Mouse (Mus musculus): ENCODE data around the gene Cpne9. TPM values are rescaled to one million over a fixed set of nuclear protein-coding genes. Genes with fewer than 3 reads are reported as not detected.

Cpne9 gene
- polyA plus RNA-seq, 1 experiment from 2014 or later = 5.5 TPM

GRCm38 (mm10) chr6:113353696-113354095 is 71.6 kb downstream of the Cpne9 start:
- no peak overlapping the region for H3K9ac ChIP-seq (replicated peaks; ENCODE audit: low read length)
- H3K27me3 ChIP-seq (ENCODE audit: control insufficient read depth, insufficient read depth, low read length) = no peaks in the 10 kb centered on the region
- no peak for DNase-seq
- no peaks in the 10 kb centered on the region for H3K4me1 ChIP-seq (ENCODE audit: control insufficient read depth, insufficient read depth, low read length)
- no peak overlapping the region for H3K4me2 ChIP-seq (ENCODE audit: low read length)
- no peaks in the 10 kb centered on the region for H3K36me3 ChIP-seq (ENCODE audit: control insufficient read depth, insufficient read depth, low read length)
- no peaks in the 10 kb centered on the region for H3K9me3 ChIP-seq (ENCODE audit: control insufficient read depth, low read length)
- ATAC-seq (ENCODE audit: low FRiP score, low TSS enrichment) = no peak
- WGBS = 77% methylated on average over 3 of the region's 3 CpGs
- H3K4me3 ChIP-seq (replicated peaks; ENCODE audit: low read depth, low read length) = no peak overlapping the region
- H3K27ac ChIP-seq (replicated peaks; ENCODE audit: low read depth, low read length) = no peak overlapping the region

Other genes starting within 250 kb of the Cpne9 start
- 48.3 and 50.0 TPM in 2 replicates for gene Thumpd3, start 236.1 kb upstream of the Cpne9 start, polyA plus RNA-seq (2014; fragmentation: Nextera tagmentation; extraction: Ambion mirVana)
- 57.0 and 57.9 TPM in 2 replicates for gene Setd5, start 204.9 kb upstream of the Cpne9 start, polyA plus RNA-seq (2014; fragmentation: Nextera tagmentation; extraction: Ambion mirVana)
- gene Lhfpl4, start 86.9 kb upstream of the Cpne9 start, polyA plus RNA-seq (2014; fragmentation: Nextera tagmentation; extraction: Ambion mirVana) = 21.7 and 31.3 TPM in 2 replicates
- 38.6 and 40.4 TPM in 2 replicates for gene Mtmr14, start 44.5 kb upstream of the Cpne9 start, polyA plus RNA-seq (2014; fragmentation: Nextera tagmentation; extraction: Ambion mirVana)
- gene Brpf1, start 24.8 kb downstream of the Cpne9 start, polyA plus RNA-seq (2014; fragmentation: Nextera tagmentation; extraction: Ambion mirVana) = 15.6 and 22.8 TPM in 2 replicates
- gene Ogg1, start 44.7 kb downstream of the Cpne9 start, polyA plus RNA-seq (2014; fragmentation: Nextera tagmentation; extraction: Ambion mirVana) = 9.2 and 9.8 TPM in 2 replicates
- gene Camk1, start 61.7 kb downstream of the Cpne9 start, polyA plus RNA-seq (2014; fragmentation: Nextera tagmentation; extraction: Ambion mirVana) = 101 and 108 TPM in 2 replicates
- gene Tada3, start 95.6 kb downstream of the Cpne9 start, polyA plus RNA-seq (2014; fragmentation: Nextera tagmentation; extraction: Ambion mirVana) = 72.2 and 81.9 TPM in 2 replicates
- 234 and 394 TPM in 2 replicates for gene Arpc4, start 95.8 kb downstream of the Cpne9 start, polyA plus RNA-seq (2014; fragmentation: Nextera tagmentation; extraction: Ambion mirVana)
- 7.3 and 7.8 TPM in 2 replicates for gene Ttll3, start 107.0 kb downstream of the Cpne9 start, polyA plus RNA-seq (2014; fragmentation: Nextera tagmentation; extraction: Ambion mirVana)
- 20.7 and 24.6 TPM in 2 replicates for gene Rpusd3, start 137.0 kb downstream of the Cpne9 start, polyA plus RNA-seq (2014; fragmentation: Nextera tagmentation; extraction: Ambion mirVana)
- not detected in 2 replicates for gene Cidec, start 153.5 kb downstream of the Cpne9 start, polyA plus RNA-seq (2014; fragmentation: Nextera tagmentation; extraction: Ambion mirVana)
- gene Jagn1, start 160.3 kb downstream of the Cpne9 start, polyA plus RNA-seq (2014; fragmentation: Nextera tagmentation; extraction: Ambion mirVana) = 86.1 and 96.9 TPM in 2 replicates
- 0.09 TPM in 1 of 2 replicates, not detected in the other for gene Il17re, start 176.2 kb downstream of the Cpne9 start, polyA plus RNA-seq (2014; fragmentation: Nextera tagmentation; extraction: Ambion mirVana)
- 0.77 and 0.93 TPM in 2 replicates for gene Il17rc, start 189.1 kb downstream of the Cpne9 start, polyA plus RNA-seq (2014; fragmentation: Nextera tagmentation; extraction: Ambion mirVana)
- gene Creld1, start 201.0 kb downstream of the Cpne9 start, polyA plus RNA-seq (2014; fragmentation: Nextera tagmentation; extraction: Ambion mirVana) = 49.7 and 51.1 TPM in 2 replicates
- 8.2 and 10.6 TPM in 2 replicates for gene Prrt3, start 219.6 kb downstream of the Cpne9 start, polyA plus RNA-seq (2014; fragmentation: Nextera tagmentation; extraction: Ambion mirVana)
- 91.9 and 100 TPM in 2 replicates for gene Emc3, start 249.3 kb downstream of the Cpne9 start, polyA plus RNA-seq (2014; fragmentation: Nextera tagmentation; extraction: Ambion mirVana)
- gene Fancd2, start 249.4 kb downstream of the Cpne9 start, polyA plus RNA-seq (2014; fragmentation: Nextera tagmentation; extraction: Ambion mirVana) = 2.1 and 3.7 TPM in 2 replicates

All from midbrain, embryonic 14.5 days (tissue).